Comparison of ENCODE assay signal across 8 mouse cellular contexts in the genomic region with DNA sequence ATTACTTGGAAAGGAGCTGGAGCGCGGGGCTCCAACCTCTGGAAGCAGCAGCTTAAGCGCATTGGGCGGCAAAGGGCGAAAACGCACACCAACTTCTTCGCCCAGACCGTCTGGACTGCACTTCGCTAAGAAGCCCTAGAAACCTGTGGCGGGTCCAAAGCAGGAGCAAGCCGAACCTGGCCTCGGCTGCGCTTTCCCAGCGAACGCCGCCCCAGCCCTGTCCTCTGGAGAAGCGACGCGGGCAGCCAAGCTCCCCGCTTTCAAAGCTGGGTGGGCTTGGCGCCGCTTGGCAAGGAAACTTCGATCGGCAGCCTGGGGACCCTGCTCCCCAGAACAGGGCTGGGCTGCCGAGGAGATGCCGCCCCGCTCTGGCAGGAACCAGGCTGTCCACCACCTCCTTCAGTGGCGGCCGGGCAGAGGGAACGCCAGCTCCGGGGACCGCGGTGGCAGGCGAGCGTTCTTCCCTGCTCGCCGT. TPM values are rescaled to one million over a fixed set of nuclear protein-coding genes. Genes with fewer than 3 reads are reported as not detected.
A peak's percentile ranks its signal among the peaks of the same experiment; 100 is the strongest.
DNase-seq lines count a peak whose midpoint lies in the region; ATAC-seq lines count a peak whose summit lies in the region.

No protein-coding gene starts in this region.

- H3K4me1 ChIP-seq in lung, embryonic 15.5 days, result peaks cover 4% of the 10 kb centered on the region
- peaks cover 0 to 8% of the 10 kb centered on the region in 2 experiments; a peak in 2 of 4 replicates for H3K4me1 ChIP-seq in heart, embryonic 14.5 days (ENCODE audit: control insufficient read depth in 2 of 2, insufficient read depth in 2 of 2, low read length in 2 of 2)
- peaks cover 17% of the 10 kb centered on the region; the same call in 1 of the 2 replicates for H3K4me1 ChIP-seq in limb, embryonic 10.5 days
- H3K4me1 ChIP-seq in midbrain, embryonic 14.5 days (ENCODE audit: control insufficient read depth, insufficient read depth, low read length), result no peaks in the 10 kb centered on the region

- H3K4me2 ChIP-seq in lung, embryonic 15.5 days, result peak overlapping the region; percentile 55
- H3K4me2 ChIP-seq in heart, embryonic 14.5 days (ENCODE audit: low read length), result peak overlapping the region; percentile 63
- H3K4me2 ChIP-seq in midbrain, embryonic 14.5 days (ENCODE audit: low read length), result peak overlapping the region; percentile 57

- no peak for DNase-seq in lung, adult 18-20 months
- DNase-seq in adipocyte (ENCODE audit: low spot score), result peak; percentile 52
- no peak for DNase-seq in limb, embryonic 10.5 days (ENCODE audit: low spot score)
- DNase-seq in midbrain, embryonic 14.5 days, result peak; percentile 62
- no peak for DNase-seq in gastrocnemius, postnatal 25 days
- no peak for DNase-seq in testis, postnatal 10 days (ENCODE audit: low spot score)

- no peaks in the 10 kb centered on the region for H3K36me3 ChIP-seq in lung, embryonic 15.5 days
- H3K36me3 ChIP-seq in heart, embryonic 14.5 days (ENCODE audit: control insufficient read depth, insufficient read depth, low read length), result no peaks in the 10 kb centered on the region
- no peaks in the 10 kb centered on the region for H3K36me3 ChIP-seq in limb, embryonic 10.5 days
- H3K36me3 ChIP-seq in midbrain, embryonic 14.5 days (ENCODE audit: control insufficient read depth, insufficient read depth, low read length), result no peaks in the 10 kb centered on the region

- H3K27me3 ChIP-seq in lung, embryonic 15.5 days, result no peaks in the 10 kb centered on the region
- H3K27me3 ChIP-seq in heart, embryonic 14.5 days (ENCODE audit: control insufficient read depth, insufficient read depth, low read length), result no peaks in the 10 kb centered on the region
- H3K27me3 ChIP-seq in limb, embryonic 10.5 days (ENCODE audit: low read depth, poor library complexity, severe bottlenecking), result peaks cover 9% of the 10 kb centered on the region; the same call in 1 of the 2 replicates
- H3K27me3 ChIP-seq in midbrain, embryonic 14.5 days (ENCODE audit: control insufficient read depth, insufficient read depth, low read length), result no peaks in the 10 kb centered on the region

- H3K4me3 ChIP-seq in lung, embryonic 15.5 days, result peak overlapping the region; percentile 57
- H3K4me3 ChIP-seq in heart, embryonic 14.5 days (ENCODE audit: control insufficient read depth in 1 of 2, insufficient read depth in 1 of 2, low read depth in 1 of 2, low read length in 2 of 2), result peak overlapping the region; percentile 68 to 95
- H3K4me3 ChIP-seq in limb, embryonic 10.5 days, result peak overlapping the region; percentile 61
- H3K4me3 ChIP-seq in midbrain, embryonic 14.5 days (replicated peaks; ENCODE audit: low read depth, low read length), result peak overlapping the region; percentile 51

- peak; percentile 63 for ATAC-seq in lung, embryonic 15.5 days (ENCODE audit: borderline replicate concordance, extremely low read depth, low FRiP score, low TSS enrichment)
- peak; percentile 68 for ATAC-seq in heart, embryonic 14.5 days (ENCODE audit: insufficient number of reproducible peaks, insufficient read depth, low FRiP score, low read depth)
- ATAC-seq in midbrain, embryonic 14.5 days (ENCODE audit: low FRiP score, low TSS enrichment), result peak; percentile 79

- H3K9ac ChIP-seq in lung, embryonic 15.5 days, result peak overlapping the region; percentile 65
- peak overlapping the region; percentile 83 for H3K9ac ChIP-seq in heart, embryonic 14.5 days (ENCODE audit: low read length)
- H3K9ac ChIP-seq in midbrain, embryonic 14.5 days (replicated peaks; ENCODE audit: low read length), result peak overlapping the region; percentile 62

- 12% methylated on average over 29 of the region's 37 CpGs for WGBS in lung, embryonic 15.5 days
- WGBS in heart, embryonic 14.5 days, result 15% methylated on average over 36 of the region's 37 CpGs
- 12% methylated on average over 31 of the region's 37 CpGs for WGBS in limb, embryonic 10.5 days
- 22% methylated on average over 37 of the region's 37 CpGs for WGBS in midbrain, embryonic 14.5 days

- H3K9me3 ChIP-seq in lung, embryonic 15.5 days, result no peaks in the 10 kb centered on the region
- H3K9me3 ChIP-seq in heart, embryonic 14.5 days (ENCODE audit: control insufficient read depth, low read length), result no peaks in the 10 kb centered on the region
- no peaks in the 10 kb centered on the region for H3K9me3 ChIP-seq in limb, embryonic 10.5 days (replicated peaks)
- no peaks in the 10 kb centered on the region for H3K9me3 ChIP-seq in midbrain, embryonic 14.5 days (ENCODE audit: control insufficient read depth, low read length)

- peak overlapping the region; percentile 94 for H3K27ac ChIP-seq in lung, embryonic 15.5 days
- H3K27ac ChIP-seq in heart, embryonic 14.5 days (replicated peaks in 1 of 2; ENCODE audit: control insufficient read depth in 1 of 2, insufficient read depth in 1 of 2, low read depth in 2 of 2, low read length in 2 of 2), result peak overlapping the region; percentile 92 to 95
- peak overlapping the region; percentile 87 for H3K27ac ChIP-seq in limb, embryonic 10.5 days
- H3K27ac ChIP-seq in midbrain, embryonic 14.5 days (replicated peaks; ENCODE audit: low read depth, low read length), result peak overlapping the region; percentile 87

RNA-seq across cellular contexts. Expression of a gene that starts 0.6 kb away (rescaled TPM):
- polyA plus RNA-seq in lung, embryonic 15.5 days (2015; fragmentation: Nextera tagmentation; extraction: Ambion mirVana), result 8.3 and 8.6 TPM in 2 replicates
- polyA plus RNA-seq in heart, embryonic 14.5 days (2014; fragmentation: Nextera tagmentation; extraction: Ambion mirVana), result 25.1 and 27.1 TPM in 2 replicates
- 12.8 and 17.8 TPM in 2 replicates for polyA plus RNA-seq in limb, embryonic 10.5 days (2016; fragmentation: Nextera tagmentation; extraction: Ambion mirVana)
- polyA plus RNA-seq in midbrain, embryonic 14.5 days (2014; fragmentation: Nextera tagmentation; extraction: Ambion mirVana), result 7.7 and 12.2 TPM in 2 replicates
- 1 to 10 TPM; 4.3 to 4.6 TPM for total RNA-seq in gastrocnemius, postnatal 25 days (2021)

RNA-seq across cellular contexts. Expression of a gene that starts 57.0 kb away (rescaled TPM):
- polyA plus RNA-seq in lung, embryonic 15.5 days (2015; fragmentation: Nextera tagmentation; extraction: Ambion mirVana), result 0.81 and 0.93 TPM in 2 replicates
- polyA plus RNA-seq in heart, embryonic 14.5 days (2014; fragmentation: Nextera tagmentation; extraction: Ambion mirVana), result 0.35 and 0.47 TPM in 2 replicates
- polyA plus RNA-seq in limb, embryonic 10.5 days (2016; fragmentation: Nextera tagmentation; extraction: Ambion mirVana), result 0.60 and 0.68 TPM in 2 replicates
- 0.86 and 1.3 TPM in 2 replicates for polyA plus RNA-seq in midbrain, embryonic 14.5 days (2014; fragmentation: Nextera tagmentation; extraction: Ambion mirVana)
- total RNA-seq in gastrocnemius, postnatal 25 days (2021), result under 1 TPM; 0.20 to 0.35 TPM

Comparison
In these comparisons a context has a peak if more than half of its experiments do, and no peak if none do; other contexts are left out.
1. DNase-seq: peak in adipocyte (single experiment) and midbrain, embryonic 14.5 days (single experiment); none in lung, adult 18-20 months (0 of 2), limb, embryonic 10.5 days (single experiment), gastrocnemius, postnatal 25 days (single experiment) and testis, postnatal 10 days (single experiment).
2. Peak in every context shown above with its lines, with median percentiles within 50 percentile points of each other: ATAC-seq, H3K27ac ChIP-seq, H3K4me2 ChIP-seq, H3K4me3 ChIP-seq and H3K9ac ChIP-seq.